Mouse (Mus musculus) heart, postnatal 0 days (tissue): ENCODE results near the gene Pam.

Experiments used
- CTCF ChIP-seq: IDR thresholded peaks from 2 replicates; pipeline ENCODE4 v1.5.1; 2016; ENCODE audit warnings: antibody characterized with exemption, control low read depth, low read depth
- EP300 ChIP-seq: IDR thresholded peaks from 2 replicates; pipeline ENCODE4 v1.6.1; 2016; ENCODE audit warnings: antibody characterized with exemption, low read depth

DNA sequence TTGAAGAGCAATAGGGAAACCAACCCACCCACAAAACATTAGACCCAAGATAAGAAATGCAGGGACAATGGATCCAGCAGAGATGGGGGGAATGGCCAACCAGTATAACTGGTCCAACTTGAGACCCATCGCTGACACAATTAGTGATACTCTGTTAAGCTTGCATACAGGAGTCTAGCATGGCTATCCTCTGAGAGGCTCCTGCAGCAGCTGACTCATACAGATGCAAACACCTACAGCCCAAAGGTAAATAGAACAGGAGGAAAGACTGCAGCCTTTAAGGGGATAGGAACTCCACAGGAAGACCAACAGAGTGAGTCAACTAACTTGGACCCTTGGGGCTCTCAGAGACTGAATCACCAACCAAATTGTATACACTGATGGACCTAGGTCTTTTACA lies 98.4 kb downstream of the Pam start:
- TF ChIP-seq CTCF (no peak), EP300 (no peak)
